Mouse (Mus musculus): ENCODE measurements around the gene Sema3e. TPM values are rescaled to one million over a fixed set of nuclear protein-coding genes. Genes with fewer than 3 reads are reported as not detected.

Gene Sema3e
- polyA plus RNA-seq, 1 experiment: 8.7 TPM

DNA sequence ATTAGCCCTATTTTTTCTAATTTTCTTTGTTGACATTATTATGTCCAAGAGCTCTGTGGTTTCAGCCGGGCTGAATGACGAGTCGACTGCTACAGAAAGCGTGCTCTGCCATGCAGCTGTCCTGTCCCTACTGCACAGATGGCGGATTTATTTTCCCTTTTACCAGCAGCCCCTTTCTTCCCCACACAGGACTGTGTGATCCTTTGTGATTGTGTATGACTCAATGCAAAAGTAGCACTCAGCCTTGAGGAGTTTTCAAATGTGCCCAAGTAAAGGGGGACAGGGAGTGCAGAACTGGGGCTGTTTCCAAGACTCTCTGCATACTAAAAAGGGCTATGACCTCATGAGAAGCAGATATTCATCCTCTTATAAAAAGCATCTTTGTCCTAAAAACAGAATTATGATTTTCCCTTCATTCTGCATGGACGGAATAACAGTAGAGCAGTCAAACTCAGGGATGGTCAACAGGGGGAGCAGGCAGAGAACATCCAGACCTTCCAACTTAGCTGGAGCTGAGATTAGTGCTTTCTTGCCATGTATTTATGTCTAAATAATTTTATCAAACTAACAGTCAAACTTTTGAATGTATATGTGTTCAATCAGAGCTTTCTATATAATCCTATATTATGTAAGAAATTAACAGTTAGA, 170.2 kb downstream of the Sema3e start:
- DNase-seq (ENCODE audit: extremely low spot score in 1 of 2, low spot score in 1 of 2): peak in 1 of 2 experiments; percentile 17

GRCm38 (mm10) chr5:14198344-14199040, 173.4 kb downstream of the Sema3e start:
- DNase-seq (ENCODE audit: extremely low spot score in 1 of 2, low spot score in 1 of 2): no peak

GRCm38 (mm10) chr5:14206794-14207193, 181.7 kb downstream of the Sema3e start:
- DNase-seq (ENCODE audit: extremely low spot score in 1 of 2, low spot score in 1 of 2): no peak

DNA sequence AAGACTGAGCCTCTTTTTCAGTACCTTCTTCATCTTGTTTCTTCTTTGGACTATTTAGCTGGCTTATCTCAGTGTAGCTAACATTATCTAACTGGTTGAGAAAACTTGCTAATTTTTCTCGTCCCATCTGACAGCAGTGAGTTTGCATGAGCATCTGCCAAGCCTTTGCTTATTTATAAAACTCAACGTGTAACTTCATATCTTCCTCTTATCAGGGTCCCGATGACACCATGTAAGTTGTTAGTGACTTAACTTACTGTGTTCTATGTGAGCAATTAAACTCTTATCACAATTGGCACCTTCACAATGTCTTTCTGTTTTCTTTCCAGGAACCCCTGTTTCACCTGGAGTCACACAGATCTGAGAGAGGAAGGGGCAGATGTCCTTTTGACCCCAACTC, 184.9 kb downstream of the Sema3e start:
- no peak for DNase-seq (ENCODE audit: extremely low spot score in 1 of 2, low spot score in 1 of 2)

DNA sequence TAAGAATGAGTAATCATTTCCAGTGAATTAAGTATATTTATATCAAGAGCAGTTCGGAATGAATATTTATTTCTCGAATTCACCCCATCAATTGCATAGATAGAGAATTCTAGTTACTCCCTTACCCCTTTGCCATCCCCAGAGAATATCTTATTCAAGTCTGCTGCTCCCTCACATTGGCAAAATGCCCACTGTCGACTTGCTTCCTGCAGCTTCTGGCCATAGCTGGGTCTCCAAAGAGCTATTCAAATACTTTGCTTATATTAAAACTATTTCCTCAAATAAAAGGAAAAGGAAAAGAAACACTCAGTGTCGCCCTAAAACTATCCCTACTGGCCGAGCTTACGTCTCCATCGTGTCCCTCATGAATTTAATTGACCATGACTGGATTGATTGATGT, 191.1 kb downstream of the Sema3e start:
- no peak for DNase-seq (ENCODE audit: extremely low spot score in 1 of 2, low spot score in 1 of 2)

DNA sequence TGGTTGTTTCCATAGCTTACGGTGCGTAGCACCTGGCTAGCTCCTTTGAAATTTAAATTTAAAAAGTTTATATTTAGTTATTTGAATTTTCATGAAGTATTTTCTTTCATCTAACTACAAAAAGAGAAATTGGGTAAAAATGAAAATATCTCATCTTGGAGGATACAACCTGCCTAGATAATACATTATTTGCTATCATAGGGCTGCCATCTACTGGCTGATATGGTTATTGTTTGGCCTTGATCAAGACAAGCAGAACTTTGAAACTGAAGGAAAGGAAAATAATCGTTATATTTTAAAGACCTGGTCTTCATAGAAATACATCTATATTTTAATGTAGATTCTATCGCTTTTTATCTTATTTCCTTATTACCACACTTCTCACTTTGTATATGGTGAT, 193.6 kb downstream of the Sema3e start:
- DNase-seq (ENCODE audit: extremely low spot score in 1 of 2, low spot score in 1 of 2): peak in 1 of 2 experiments; percentile 83

GRCm38 (mm10) chr5:14224509-14224908, 199.4 kb downstream of the Sema3e start:
- DNase-seq (ENCODE audit: extremely low spot score in 1 of 2, low spot score in 1 of 2): no peak

GRCm38 (mm10) chr5:14231027-14231426, 206.0 kb downstream of the Sema3e start:
- no peak for DNase-seq (ENCODE audit: extremely low spot score in 1 of 2, low spot score in 1 of 2)

GRCm38 (mm10) chr5:14252583-14252982, 227.5 kb downstream of the Sema3e start:
- peak in 1 of 2 experiments; percentile 23 for DNase-seq (ENCODE audit: extremely low spot score in 1 of 2, low spot score in 1 of 2)

- peak in 1 of 2 experiments; percentile 85 for DNase-seq (ENCODE audit: extremely low spot score in 1 of 2, low spot score in 1 of 2)
These were observed 228.3 kb downstream of the Sema3e start for GRCm38 (mm10) chr5:14253328-14253727.

GRCm38 (mm10) chr5:14260156-14260555, 235.1 kb downstream of the Sema3e start:
- DNase-seq (ENCODE audit: extremely low spot score in 1 of 2, low spot score in 1 of 2): no peak

DNA sequence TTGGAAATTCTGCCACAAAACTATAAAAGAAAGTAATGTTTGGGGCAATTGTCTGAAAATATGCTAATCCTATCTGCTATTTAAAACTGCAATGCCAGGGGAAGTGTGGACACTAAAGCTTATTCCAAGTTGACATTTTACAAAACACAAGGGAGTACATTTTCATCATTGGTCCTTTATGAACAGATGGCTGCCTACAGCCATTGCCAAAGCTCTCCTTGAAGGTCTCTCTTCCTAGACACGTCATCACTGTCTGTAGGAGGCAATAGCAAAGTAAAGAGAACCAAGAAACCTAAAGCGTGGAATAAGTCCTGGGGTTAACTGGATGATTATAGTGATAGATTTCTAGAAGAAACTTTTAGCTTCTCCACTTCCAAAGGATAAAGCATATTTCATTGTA, 242.3 kb downstream of the Sema3e start:
- peak in 1 of 2 experiments; percentile 13 for DNase-seq (ENCODE audit: extremely low spot score in 1 of 2, low spot score in 1 of 2)

Other genes starting within 250 kb of the Sema3e start
- not detected in 2 replicates for gene Speer3, start 233.7 kb upstream of the Sema3e start, polyA plus RNA-seq (2012; rRNA removed)

Data from frontal cortex, adult 2 months (tissue).